ENCODE assay signal across 10 mouse cellular contexts in genomic region chr7:67551242-67551641, GRCm38 (mm10).
"Had no signal": no experiment of that assay in that cellular context is flagged by ENCODE, and none has a peak within 500 bp of the region (broad histone marks: within the 10 kb centered on the region; RNA-seq: fewer than 3 reads in every experiment).

No protein-coding gene starts in this region.

- ATAC-seq: inflammation-experienced regulatory T-cells, adult 6 months; intestine, embryonic 16.5 days had no signal

- DNase-seq: kidney, adult 2 months; kidney, postnatal 10 days; kidney, postnatal 36 days; liver, embryonic 13.5 days; lung, adult 2 months; lung, postnatal 14 days; midbrain, embryonic 14.5 days; thymus, postnatal 36 days had no signal
